Mouse (Mus musculus) testis, adult 2 months (tissue): ENCODE measurements around the gene Dnajc30.

Source experiments
- CTCF ChIP-seq: fragments of 200-500 bp; IDR thresholded peaks from 2 replicates; pipeline ENCODE4 v1.5.1; 2012; ENCODE audit warnings: low read depth, mild to moderate bottlenecking, inconsistent platforms, low read length, moderate library complexity; ENCODE audit not compliant: control insufficient read depth, insufficient read depth, insufficient replicate concordance
- POLR2A ChIP-seq: fragments of 200-500 bp; IDR thresholded peaks from 2 replicates; pipeline ENCODE4 v1.6.1; 2012; ENCODE audit warnings: low read depth, mild to moderate bottlenecking, inconsistent platforms, low read length, moderate library complexity; ENCODE audit not compliant: control insufficient read depth

GRCm38 (mm10) chr5:135079578-135079977, 15.6 kb downstream of the Dnajc30 start:
- TF ChIP-seq CTCF (no peak), POLR2A (no peak)
